Mouse (Mus musculus): Measurements from ENCODE around the gene Znrf3. TPM values are rescaled to one million over a fixed set of nuclear protein-coding genes. Genes with fewer than 3 reads are reported as not detected.

Znrf3 gene
- total and polyA plus RNA-seq, 2 experiments from 2014 or later = 7.8 to 12.5 TPM

DNA sequence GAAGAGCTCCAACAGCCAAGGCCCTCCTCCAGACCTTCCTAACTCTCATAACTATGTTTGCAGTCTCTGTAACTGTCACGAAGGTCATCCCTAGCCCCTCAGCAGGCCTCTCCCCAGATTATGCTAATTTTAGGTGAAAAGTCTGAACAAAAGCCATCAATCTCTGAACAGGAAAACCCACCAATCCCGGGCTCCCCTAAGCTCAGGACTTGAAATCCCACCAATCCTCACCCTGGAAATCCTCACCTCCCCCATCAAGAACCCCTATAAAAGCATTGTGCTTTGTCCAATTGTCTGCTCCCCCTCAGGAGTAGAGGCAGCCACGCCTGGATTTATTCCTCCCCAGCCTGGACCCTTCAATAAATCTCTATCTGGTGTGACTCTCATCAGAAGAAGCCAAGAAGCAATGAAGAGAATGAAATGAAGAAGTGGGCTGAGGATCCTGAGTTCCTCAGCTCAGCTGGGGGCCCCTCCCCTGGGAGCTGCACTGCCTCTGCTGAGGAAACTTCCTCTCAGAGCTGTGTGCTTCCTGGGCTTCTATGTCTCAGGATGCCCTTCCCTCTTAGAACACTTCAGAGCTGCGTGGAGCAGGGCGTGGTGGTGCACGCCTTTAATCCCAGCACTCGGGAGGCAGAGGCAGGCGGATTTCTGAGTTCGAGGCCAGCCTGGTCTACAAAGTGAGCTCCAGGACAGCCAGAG, 172.0 kb downstream of the Znrf3 start:
- Histone ChIP-seq H3K9ac (replicated peaks; ENCODE audit: low read length, poor library complexity, severe bottlenecking) (no peak overlapping the region), H3K4me2 (ENCODE audit: low read depth, low read length, poor library complexity, severe bottlenecking) (no peak overlapping the region), H3K4me3 (ENCODE audit: low read depth, low read length) (no peak overlapping the region), H3K27ac (ENCODE audit: low read depth, low read length) (no peak overlapping the region), H3K9me3 (ENCODE audit: low read length) (no peaks in the 10 kb centered on the region), H3K4me1 (ENCODE audit: insufficient read depth, low read length) (no peaks in the 10 kb centered on the region), H3K36me3 (ENCODE audit: insufficient read depth, low read length) (no peaks in the 10 kb centered on the region), H3K27me3 (ENCODE audit: insufficient read depth, low read length) (no peaks in the 10 kb centered on the region)
- no peak for DNase-seq (ENCODE audit: low spot score)
- no peak for ATAC-seq (ENCODE audit: low FRiP score)
- TF ChIP-seq CTCF (IDR thresholded peaks at IDR 0.05) = no peak
- WGBS = 77% methylated on average over 9 of the region's 9 CpGs

DNA sequence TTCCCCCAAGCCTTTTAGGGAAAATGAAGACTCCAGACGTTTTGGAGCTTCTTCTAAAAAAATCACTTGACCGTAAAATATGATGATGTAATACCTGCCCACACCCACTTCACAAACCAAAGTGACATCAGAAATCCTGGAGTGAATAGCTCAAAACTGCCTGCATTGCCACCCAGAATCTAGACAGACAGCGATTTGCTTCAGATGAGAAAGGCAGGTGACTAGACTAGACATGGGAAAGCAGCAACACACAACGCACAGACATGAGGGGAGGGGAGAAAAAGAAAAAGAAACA, 172.6 kb downstream of the Znrf3 start:
- TF ChIP-seq CTCF (IDR thresholded peaks at IDR 0.05) = no peak
- H3K9me3 ChIP-seq (ENCODE audit: low read length) = no peaks in the 10 kb centered on the region
- H3K4me1 ChIP-seq (ENCODE audit: insufficient read depth, low read length) = no peaks in the 10 kb centered on the region
- no peak overlapping the region for H3K4me2 ChIP-seq (ENCODE audit: low read depth, low read length, poor library complexity, severe bottlenecking)
- 61% methylated on average over 4 of the region's 4 CpGs for WGBS
- H3K36me3 ChIP-seq (ENCODE audit: insufficient read depth, low read length) = no peaks in the 10 kb centered on the region
- H3K4me3 ChIP-seq (ENCODE audit: low read depth, low read length) = no peak overlapping the region
- H3K9ac ChIP-seq (replicated peaks; ENCODE audit: low read length, poor library complexity, severe bottlenecking) = no peak overlapping the region
- DNase-seq (ENCODE audit: low spot score) (no peak), ATAC-seq (ENCODE audit: low FRiP score) (no peak)
- peak overlapping the region; percentile 19; the same call in 1 of the 2 replicates for H3K27ac ChIP-seq (ENCODE audit: low read depth, low read length)
- H3K27me3 ChIP-seq (ENCODE audit: insufficient read depth, low read length) = no peaks in the 10 kb centered on the region

DNA sequence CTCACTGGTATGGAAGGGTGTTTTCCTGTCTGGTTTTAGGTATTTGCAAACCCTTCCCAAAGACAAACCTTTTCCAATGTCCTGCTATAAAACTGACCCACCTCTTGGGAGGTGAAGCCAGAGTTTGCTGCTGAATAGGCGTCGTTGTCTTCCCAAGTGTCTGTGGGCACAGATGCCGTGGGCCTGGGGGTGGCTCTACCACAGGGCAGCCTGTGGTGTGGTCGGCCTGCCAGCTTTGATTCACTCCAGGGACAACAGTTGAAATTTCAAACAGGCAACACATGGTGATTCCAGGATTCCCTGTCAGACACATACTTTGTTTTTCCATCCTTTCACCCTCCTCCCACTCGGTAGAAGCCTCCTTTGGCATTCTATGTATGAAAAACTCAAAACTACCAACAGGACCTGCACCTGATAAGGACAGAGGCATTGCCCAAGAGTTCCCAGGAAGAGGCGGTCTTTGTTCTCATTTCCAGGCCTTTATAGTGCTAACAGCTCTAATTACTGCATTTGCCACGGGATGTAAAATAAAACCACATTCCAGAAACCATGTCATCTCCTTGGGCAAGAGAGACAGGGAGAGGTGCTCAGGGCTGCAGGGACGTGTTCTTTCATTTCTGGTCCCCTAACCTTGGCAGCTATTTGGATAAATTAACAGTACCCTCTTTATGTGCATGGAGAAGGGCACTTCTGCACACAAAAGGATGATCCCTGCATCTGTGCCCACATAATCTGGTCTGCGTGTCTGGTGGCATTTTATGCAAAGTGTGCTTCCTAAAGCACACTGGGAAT, 173.2 kb downstream of the Znrf3 start:
- Histone ChIP-seq H3K4me3 (ENCODE audit: low read depth, low read length) (no peak overlapping the region), H3K27me3 (ENCODE audit: insufficient read depth, low read length) (no peaks in the 10 kb centered on the region), H3K4me1 (ENCODE audit: insufficient read depth, low read length) (no peaks in the 10 kb centered on the region), H3K9me3 (ENCODE audit: low read length) (no peaks in the 10 kb centered on the region), H3K27ac (ENCODE audit: low read depth, low read length) (peak overlapping the region; percentile 19; the same call in 1 of the 2 replicates), H3K4me2 (ENCODE audit: low read depth, low read length, poor library complexity, severe bottlenecking) (no peak overlapping the region), H3K36me3 (ENCODE audit: insufficient read depth, low read length) (no peaks in the 10 kb centered on the region), H3K9ac (replicated peaks; ENCODE audit: low read length, poor library complexity, severe bottlenecking) (no peak overlapping the region)
- TF ChIP-seq CTCF (IDR thresholded peaks at IDR 0.05) = no peak
- DNase-seq (ENCODE audit: low spot score) = peak; percentile 22
- ATAC-seq (ENCODE audit: low FRiP score) = no peak
- WGBS = 42% methylated on average over 9 of the region's 9 CpGs

DNA sequence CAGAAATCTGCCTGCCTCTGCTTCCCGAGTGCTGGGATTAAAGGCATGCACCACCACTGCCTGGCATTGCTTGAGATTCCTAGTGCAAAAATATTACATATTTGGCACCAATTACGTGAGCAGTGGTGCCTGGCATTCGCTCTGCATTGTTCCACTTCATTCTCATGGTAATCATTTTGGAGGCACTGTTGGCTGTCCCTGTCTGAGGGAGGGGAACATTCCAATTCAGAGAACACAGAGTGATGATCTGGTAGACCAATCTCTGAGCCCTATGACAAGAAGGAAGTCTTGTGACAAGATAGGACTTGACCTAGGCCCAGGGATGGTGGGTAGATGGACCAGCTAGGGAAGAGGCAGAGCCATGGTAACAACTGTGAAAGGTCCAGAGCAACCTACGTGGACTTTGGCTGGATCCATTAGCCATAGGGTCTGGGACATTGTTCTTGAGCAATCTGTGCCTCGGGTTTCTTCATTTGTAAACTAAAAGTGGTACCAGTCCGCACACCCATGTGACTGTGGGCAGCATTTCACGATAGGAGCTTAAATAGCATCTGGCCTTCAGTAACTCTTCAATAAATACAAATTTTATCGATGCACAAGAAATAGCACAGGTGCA, 174.7 kb downstream of the Znrf3 start:
- WGBS = 86% methylated on average over 8 of the region's 8 CpGs
- Histone ChIP-seq H3K4me2 (ENCODE audit: low read depth, low read length, poor library complexity, severe bottlenecking) (no peak overlapping the region), H3K9ac (replicated peaks; ENCODE audit: low read length, poor library complexity, severe bottlenecking) (no peak overlapping the region), H3K4me3 (ENCODE audit: low read depth, low read length) (no peak overlapping the region), H3K4me1 (ENCODE audit: insufficient read depth, low read length) (no peaks in the 10 kb centered on the region), H3K27me3 (ENCODE audit: insufficient read depth, low read length) (no peaks in the 10 kb centered on the region), H3K9me3 (ENCODE audit: low read length) (no peaks in the 10 kb centered on the region), H3K27ac (ENCODE audit: low read depth, low read length) (no peak overlapping the region), H3K36me3 (ENCODE audit: insufficient read depth, low read length) (no peaks in the 10 kb centered on the region)
- ATAC-seq (ENCODE audit: low FRiP score) (no peak), DNase-seq (ENCODE audit: low spot score) (no peak)
- no peak for TF ChIP-seq CTCF (IDR thresholded peaks at IDR 0.05)

DNA sequence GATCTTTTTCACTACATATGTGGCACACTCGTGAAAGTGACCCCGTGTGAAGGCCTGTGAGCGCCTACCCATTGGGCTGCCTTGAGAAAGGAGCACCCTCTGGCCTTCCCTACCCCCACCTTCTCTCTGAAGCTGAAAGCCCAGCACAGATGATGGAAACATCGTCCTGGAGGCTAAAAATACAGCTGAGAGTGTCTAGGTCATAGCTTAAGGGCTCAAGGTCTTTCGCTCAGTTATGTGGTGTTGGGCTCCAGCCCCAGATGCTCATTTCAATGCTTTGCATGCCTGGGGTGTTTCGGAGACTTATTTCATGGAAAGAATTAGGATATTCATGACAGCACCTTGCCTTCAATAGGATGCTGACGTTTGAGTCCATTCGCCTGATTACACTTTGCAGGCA, 178.9 kb downstream of the Znrf3 start:
- ATAC-seq (ENCODE audit: low FRiP score) (no peak), DNase-seq (ENCODE audit: low spot score) (no peak)
- Histone ChIP-seq H3K27ac (ENCODE audit: low read depth, low read length) (no peak overlapping the region), H3K4me1 (ENCODE audit: insufficient read depth, low read length) (no peaks in the 10 kb centered on the region), H3K36me3 (ENCODE audit: insufficient read depth, low read length) (no peaks in the 10 kb centered on the region), H3K4me2 (ENCODE audit: low read depth, low read length, poor library complexity, severe bottlenecking) (no peak overlapping the region), H3K9me3 (ENCODE audit: low read length) (no peaks in the 10 kb centered on the region), H3K27me3 (ENCODE audit: insufficient read depth, low read length) (no peaks in the 10 kb centered on the region), H3K9ac (replicated peaks; ENCODE audit: low read length, poor library complexity, severe bottlenecking) (no peak overlapping the region), H3K4me3 (ENCODE audit: low read depth, low read length) (no peak overlapping the region)
- TF ChIP-seq CTCF (IDR thresholded peaks at IDR 0.05) = no peak
- 84% methylated on average over 8 of the region's 8 CpGs for WGBS
